Mouse (Mus musculus) liver, adult 2 months (tissue): ENCODE data around the gene Dna2.

Experiments
- CTCF ChIP-seq: fragments of 200-500 bp; IDR thresholded peaks from 2 replicates; pipeline ENCODE4 v1.5.1; 2011; ENCODE audit warnings: low read depth, low read length, control low read depth
- POLR2A ChIP-seq: fragments of 200-500 bp; IDR thresholded peaks from 2 replicates; pipeline ENCODE4 v1.6.1; 2011; ENCODE audit warnings: low read length, control low read depth; ENCODE audit not compliant: insufficient read depth; ENCODE audit errors: extremely low read depth

DNA sequence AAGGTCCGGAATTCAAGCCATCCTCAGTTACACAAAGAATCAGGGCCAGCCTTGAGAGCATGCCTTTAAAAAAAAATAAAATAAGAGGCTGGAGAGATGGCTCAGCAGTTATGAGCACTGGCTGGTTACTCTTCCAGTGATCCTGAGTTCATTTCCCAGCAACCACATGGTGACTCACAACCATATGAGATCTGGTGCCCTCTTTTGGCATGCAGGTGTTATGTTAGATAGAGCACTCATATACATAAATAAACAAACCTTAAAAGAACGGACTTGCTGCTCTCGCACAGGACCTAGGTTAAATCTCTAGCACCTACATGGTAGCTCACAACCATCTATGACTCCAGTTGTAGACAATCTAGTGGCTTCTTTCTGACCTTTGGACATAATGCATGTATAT lies 61.4 kb downstream of the Dna2 start:
- TF ChIP-seq CTCF = no peak
- TF ChIP-seq POLR2A = no peak
